Mouse (Mus musculus): ENCODE data around the gene Apoa2. TPM values are rescaled to one million over a fixed set of nuclear protein-coding genes. Genes with fewer than 3 reads are reported as not detected.
"Not testable (repeated sequence)": the region's sequence is repeated elsewhere in the genome, so short reads cannot be mapped to it uniquely, and the experiment has no call there.

The Apoa2 gene
- polyA plus RNA-seq, 2 experiments from 2014 or later = 0.75 TPM; not detected in 1

DNA sequence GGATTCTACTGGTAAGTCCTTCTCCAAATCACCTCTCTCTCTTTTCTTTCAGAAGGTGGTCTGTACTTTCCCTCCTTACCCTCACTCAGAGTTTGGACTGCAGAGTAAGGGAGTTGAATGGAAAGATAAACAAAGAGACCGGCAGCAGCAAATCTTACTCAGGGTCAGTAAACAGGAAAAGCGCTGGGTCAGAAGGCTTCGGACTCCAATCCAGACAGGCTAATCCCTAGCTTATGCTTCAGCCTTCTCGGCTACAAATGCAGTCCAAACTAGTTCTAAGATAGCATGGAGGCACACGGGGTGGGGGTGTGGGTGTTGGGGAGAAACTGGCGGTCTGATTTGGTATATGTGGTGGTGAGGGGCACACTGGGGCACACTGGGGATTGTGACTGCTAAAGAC is 12.6 kb downstream of the Apoa2 start:
- ATAC-seq = no peak

- peak; percentile 60 for ATAC-seq
Observed at GRCm38 (mm10) chr1:171238463-171238862, 13.6 kb downstream of the Apoa2 start.

DNA sequence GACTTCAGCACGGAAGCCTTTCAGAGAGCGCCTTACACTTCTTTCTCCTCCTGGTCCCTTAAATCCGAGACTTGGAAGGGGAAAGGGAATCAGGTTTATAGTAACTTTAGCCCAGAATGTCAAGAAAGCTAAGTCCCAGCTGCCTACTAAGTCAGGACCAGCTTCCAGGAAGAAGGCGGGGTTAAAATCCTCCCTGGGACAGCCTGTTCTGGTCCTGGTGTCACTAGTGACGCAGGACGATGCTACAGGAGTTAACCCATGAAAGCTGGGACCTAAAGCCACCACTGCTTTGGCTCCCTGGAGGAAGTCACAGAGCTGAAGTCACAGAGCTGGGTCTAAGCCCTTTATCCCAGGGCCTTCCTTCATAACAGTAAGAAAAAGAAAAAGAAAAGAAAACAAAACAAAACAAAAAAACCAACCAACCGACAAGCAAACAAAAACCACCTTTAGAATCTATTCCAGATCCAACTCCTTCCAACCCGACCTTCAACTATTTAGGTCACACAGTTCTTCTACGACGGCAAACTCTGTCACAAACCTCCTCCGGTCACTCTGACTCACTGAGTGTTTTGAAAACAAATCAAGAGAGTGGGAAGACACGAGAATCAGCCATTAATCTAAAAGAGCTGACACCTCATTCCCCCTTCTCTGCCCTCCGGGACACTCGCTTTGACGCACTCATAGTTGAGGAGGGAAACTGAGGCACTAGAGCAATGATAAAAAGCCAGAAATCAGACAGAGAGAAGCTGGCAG is 15.3 kb downstream of the Apoa2 start:
- ATAC-seq = no peak

DNA sequence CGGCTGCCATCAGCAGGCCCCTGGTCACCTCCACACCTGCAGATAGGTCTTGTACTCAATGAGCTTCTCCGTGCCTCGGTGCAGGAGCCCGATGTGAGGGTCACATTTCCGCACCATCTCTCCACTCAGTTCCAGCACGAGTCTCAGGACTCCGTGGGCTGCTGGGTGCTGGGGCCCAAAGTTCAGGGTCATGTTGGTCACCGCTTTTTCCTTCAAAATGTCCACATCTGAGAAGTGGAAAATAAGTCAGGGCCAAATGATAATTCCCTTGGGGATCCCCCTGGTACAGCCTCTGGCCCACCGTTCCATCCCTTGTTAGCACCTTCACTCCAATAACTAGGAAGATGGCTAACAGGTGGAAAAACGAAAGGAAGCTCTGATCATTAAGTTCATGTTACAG is 16.1 kb downstream of the Apoa2 start:
- ATAC-seq = no peak

DNA sequence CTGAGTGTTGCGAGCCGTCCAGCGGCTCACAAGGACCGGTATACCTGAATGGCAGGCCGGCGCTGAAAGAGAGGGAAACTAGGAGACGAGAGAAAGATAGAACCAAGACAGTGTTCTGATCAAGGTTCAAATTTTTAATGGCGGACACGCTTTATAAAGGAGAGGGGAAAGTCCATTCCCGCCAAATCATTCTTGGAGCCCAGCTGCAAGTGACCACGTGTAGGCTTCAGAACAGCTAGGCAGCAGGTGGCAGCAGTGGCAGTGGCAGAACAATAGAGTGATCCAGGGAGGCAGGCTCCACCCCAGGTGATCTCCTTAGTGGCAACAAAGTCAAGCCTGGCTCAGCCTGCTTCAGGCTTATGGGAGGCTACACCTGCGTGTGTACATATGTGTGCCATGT is 17.1 kb downstream of the Apoa2 start:
- ATAC-seq = not testable (repeated sequence)

- ATAC-seq = no peak
Observed at GRCm38 (mm10) chr1:171245353-171245752, 20.5 kb downstream of the Apoa2 start.

DNA sequence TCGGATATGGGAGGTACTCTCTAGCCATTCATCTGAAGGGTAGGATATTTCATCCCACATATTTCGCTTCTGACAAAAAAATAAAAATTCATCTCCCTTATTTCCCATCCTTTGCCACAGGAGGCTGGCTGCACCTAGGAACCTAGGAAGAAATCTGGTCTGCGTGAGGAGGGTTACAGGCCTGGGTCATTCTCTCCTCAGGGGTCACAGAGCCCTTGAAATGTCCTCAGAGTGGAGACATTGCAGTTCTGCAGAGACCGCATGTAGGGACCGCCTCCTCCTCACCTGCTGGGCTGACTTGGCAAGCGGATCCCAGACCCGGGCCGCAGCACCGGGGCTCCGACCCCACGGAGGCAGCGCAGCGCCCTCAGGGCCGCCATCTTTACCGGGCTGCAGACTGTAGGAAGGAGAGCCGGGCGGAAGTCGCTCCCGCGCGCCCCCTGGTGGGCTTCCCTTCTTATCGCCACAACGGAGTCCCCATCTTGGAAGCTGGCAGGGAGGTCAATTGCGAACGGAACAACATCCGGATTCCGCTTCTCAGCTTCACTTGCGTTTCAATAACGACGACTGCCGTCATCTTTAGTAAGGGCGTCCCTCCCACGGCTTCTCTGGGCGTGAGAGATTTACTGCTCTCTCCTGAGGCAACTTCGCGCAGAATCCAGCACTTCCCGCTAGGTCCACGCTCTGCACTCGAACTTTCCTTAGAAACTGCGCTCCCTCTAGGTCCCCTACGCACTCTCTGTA is 22.0 kb downstream of the Apoa2 start:
- ATAC-seq = peak; percentile 99

- peak; percentile 8 for ATAC-seq
Observed at GRCm38 (mm10) chr1:171247453-171247841, 22.6 kb downstream of the Apoa2 start.

DNA sequence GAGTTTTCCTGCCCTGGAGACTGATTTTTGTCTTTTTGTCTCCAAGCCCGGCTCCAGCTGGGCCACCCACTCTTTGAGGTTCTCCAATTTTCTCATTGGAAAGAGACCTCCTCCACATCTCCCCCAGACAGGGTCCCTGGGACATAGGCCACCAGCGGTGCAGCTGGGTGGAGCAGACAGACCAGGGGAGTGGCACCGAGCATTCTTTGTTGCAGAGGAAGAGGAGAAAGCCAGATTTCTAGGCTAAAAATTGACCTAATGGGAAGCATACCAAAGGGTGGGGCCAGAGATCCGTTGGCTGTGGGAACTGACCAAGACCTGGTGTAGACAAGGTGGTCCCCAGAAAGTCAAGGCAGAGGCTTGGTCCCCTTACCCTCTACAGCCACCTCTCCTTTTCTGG is 23.1 kb downstream of the Apoa2 start:
- no peak for ATAC-seq

DNA sequence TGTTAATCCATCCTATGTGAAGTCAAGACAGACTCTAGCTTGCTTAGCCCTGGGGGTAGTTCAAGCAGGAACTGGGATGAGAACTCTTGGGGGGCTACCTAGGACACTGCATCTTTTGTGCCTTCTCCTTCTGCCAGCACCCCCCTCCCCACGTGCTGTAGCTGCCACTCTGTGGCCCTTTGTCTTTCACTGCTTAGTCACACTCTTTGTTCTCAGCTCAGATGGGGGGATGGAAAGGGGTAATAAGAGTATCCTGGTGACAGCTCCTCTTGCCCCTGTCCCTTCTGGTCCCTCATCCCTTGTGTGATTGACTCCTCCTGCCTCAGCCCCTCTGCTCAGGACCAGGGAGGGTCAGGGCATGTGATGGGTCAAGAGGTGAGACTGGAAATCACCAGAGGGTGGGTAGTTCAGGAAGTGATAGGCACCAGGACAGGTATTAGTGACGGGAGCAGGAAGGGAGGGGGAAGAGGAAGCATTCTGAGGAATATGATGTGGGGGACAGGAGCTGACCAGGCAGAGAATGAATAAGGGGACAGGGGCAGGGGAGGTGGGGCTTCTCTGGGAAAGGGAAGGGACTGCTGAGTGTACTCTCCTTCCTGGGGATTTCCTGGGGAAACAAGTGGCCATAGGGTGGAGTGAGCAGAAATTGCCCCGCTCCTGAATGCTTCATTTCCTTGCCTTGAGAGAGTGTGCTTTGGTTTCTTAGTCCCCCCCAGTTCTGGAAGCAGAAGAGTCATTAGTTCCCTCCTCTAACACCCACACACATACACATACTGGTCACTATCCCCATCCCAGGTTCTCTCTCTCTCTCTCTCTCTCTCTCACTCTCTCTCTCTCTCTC is 23.8 kb downstream of the Apoa2 start:
- ATAC-seq = no peak

DNA sequence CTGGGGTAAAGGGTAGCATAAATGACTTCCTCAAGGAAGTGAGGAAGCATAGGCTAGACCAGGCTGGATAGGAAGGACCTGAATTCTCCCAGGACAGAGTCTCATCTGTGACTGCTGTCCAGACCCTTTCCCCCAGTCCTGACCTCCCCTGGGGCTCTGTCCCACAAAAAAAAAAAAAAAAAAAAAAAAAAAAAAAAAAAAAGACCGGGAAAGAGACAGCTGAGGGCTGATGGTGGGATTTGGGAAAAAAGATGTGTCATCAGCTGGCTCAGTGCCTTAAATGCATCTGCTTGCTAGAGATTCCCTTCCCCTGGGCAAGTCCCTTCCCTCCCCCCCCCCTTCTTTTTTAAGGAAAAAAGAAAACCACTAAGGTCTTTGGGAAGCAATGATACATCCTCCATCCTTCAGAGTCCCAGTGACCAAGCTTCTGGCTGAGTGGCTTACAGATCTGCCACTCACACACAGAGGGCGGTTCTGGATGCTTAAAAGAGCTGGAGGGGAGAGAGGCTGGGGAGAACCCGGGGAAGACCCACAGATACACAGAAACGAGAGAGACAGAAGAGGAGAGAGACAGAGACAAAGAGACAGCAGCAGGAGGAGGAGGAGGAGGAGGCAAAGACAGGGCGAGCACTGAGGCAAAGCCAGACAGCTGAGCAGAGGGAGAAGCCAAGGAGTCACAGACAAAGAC is 25.2 kb downstream of the Apoa2 start, which contains the start of gene Adamts4:
Gene Adamts4 (plus strand): TSS at position 509 of the 688 bp plus-strand sequence.
- ATAC-seq = no peak

GRCm38 (mm10) chr1:171250680-171251593 is 26.1 kb downstream of the Apoa2 start, which contains the start of gene Ndufs2:
Gene Ndufs2 (minus strand): TSS chr1:171251388.
- ATAC-seq = no peak

- ATAC-seq = no peak
Observed at GRCm38 (mm10) chr1:171251594-171252324, 26.9 kb downstream of the Apoa2 start.

- no peak for ATAC-seq
Observed at GRCm38 (mm10) chr1:171252415-171252814, 27.6 kb downstream of the Apoa2 start.

DNA sequence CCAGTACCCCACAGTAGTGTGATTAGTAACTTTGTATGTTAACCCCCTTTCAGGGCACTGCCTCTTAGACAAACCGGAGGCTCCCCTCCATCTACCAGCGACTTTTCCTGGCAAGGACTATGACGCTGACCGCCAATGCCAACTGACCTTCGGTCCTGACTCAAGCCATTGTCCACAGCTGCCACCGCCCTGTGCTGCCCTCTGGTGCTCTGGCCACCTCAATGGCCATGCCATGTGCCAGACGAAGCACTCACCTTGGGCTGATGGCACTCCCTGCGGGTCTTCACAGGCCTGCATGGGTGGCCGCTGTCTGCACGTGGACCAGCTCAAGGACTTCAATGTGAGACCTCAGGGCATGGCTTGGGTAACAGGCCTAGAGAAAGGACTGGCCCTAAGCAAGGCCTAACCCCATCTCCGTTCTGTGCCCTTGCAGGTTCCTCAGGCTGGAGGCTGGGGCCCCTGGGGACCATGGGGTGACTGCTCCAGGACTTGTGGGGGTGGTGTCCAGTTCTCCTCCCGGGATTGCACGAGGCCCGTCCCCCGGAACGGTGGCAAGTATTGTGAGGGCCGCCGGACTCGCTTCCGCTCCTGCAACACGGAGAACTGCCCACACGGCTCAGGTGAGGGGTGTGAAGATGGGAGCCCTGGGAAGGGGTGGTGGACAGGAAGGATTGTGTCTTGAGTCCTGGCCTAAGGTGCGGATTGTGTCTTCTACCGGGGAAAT is 31.4 kb downstream of the Apoa2 start:
- no peak for ATAC-seq

- peak; percentile 77 for ATAC-seq
Observed at GRCm38 (mm10) chr1:171256937-171257548, 32.2 kb downstream of the Apoa2 start.

DNA sequence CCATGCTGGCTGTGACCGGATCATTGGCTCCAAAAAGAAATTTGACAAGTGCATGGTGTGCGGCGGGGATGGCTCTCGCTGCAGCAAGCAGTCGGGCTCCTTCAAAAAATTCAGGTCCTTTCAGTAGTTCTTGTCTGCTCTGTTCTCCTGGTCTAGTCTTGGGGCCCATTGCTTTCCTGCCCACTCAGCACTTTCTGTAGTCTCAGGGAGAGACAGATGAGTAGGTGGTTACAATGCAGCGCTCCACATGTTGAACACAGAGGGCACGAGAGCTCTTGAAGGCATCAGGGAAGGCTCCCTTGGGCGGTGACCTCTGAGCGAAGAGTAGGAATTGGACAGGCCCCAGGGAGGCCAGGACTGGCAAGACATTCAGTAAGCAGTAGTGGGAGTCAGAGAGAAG is 32.9 kb downstream of the Apoa2 start:
- ATAC-seq = no peak

DNA sequence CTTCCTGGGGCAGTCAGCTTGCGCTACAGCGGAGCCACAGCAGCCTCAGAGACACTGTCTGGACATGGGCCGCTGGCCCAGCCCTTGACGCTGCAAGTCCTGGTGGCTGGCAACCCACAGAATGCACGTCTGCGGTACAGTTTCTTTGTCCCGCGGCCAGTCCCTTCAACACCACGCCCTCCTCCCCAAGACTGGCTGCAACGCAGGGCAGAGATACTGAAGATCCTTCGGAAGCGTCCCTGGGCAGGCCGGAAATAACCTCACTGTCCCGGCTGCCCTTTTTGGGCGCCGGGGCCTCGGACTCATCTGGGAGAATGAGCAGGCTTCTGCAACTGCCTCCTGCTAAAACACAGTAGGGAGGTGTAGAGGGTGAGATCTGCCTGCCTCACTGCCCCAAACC is 34.1 kb downstream of the Apoa2 start:
- no peak for ATAC-seq

- no peak for ATAC-seq
Observed at GRCm38 (mm10) chr1:171260316-171260715, 35.5 kb downstream of the Apoa2 start.

All from CD4-positive, CD25-positive, alpha-beta regulatory T cell, adult 4 months (primary cell).